Mouse (Mus musculus): ENCODE data around the gene Zfp961.
"Not testable (repeated sequence)": the region's sequence is repeated elsewhere in the genome, so short reads cannot be mapped to it uniquely, and the experiment has no call there.

Zfp961 gene

DNA sequence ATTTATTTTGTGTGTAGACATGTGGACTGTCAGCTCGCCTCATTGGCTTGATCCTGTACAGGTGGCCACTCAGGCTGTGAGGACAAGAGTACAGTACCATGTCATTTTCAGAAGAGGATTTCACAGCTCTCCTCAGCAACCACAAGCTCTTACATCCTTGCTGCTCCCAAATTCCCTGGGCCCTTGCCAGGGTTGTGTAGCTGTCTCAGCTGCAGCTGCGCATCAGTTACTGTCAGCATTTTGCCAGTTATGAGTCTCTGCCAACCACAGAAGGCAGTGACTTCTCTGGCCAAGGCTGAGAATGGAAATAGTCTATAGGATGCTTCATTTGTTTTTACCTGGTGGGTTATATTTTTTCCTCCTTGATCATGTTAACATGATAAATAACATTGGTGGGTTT is 67.3 kb downstream of the Zfp961 start:
- DNase-seq (ENCODE audit: low spot score), result no peak

DNA sequence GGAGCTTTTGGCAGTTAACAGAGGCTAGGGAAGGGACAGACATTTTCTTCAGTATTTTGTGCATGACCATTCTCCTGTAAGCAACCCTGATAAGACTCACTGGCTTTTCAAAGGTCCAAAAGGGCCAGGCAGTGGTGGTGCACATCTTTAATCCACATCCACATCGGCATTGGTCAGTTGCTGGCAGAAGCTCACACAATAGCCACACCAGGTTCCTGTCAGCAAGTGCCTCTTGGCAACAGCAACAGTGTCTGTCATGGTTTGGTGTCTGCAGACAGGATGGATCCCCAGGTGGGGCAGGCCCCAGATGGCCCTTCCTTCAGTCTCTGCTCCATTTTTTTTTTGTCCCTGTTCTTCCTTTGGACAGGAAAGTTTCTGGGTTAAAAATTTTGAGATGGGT is 68.2 kb downstream of the Zfp961 start:
- not testable (repeated sequence) for DNase-seq (ENCODE audit: low spot score)

- no peak for DNase-seq (ENCODE audit: low spot score)
Observed at GRCm38 (mm10) chr8:72019816-72020215, 69.0 kb downstream of the Zfp961 start.

- DNase-seq (ENCODE audit: low spot score), result not testable (repeated sequence)
Observed at GRCm38 (mm10) chr8:72024886-72025285, 74.0 kb downstream of the Zfp961 start.

GRCm38 (mm10) chr8:72032926-72033325 is 82.1 kb downstream of the Zfp961 start:
- DNase-seq (ENCODE audit: low spot score), result not testable (repeated sequence)

DNA sequence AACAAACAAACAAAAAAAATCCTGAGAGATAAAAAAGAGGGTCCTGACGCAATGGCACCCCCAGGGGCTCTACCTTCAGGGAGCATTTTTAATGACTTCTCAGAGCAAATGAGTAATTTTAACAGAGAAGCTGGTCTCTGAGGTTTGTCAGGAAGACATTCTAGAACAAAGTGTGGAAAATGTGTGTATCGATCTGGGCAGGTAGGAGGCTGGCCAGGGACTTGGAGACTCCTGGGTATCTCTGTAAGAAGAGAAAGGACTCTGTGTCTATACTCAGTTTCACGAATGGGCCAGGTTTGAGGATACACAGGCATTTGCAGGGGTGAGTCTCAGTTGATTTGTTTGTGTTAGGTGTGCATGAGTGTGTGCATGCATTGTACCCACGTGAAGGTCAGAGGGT is 90.1 kb downstream of the Zfp961 start, which contains the start of gene Olfr372:
Olfr372 (plus strand) TSS at position 301 of the 400 bp plus-strand sequence.
- DNase-seq (ENCODE audit: low spot score), result not testable (repeated sequence)

DNA sequence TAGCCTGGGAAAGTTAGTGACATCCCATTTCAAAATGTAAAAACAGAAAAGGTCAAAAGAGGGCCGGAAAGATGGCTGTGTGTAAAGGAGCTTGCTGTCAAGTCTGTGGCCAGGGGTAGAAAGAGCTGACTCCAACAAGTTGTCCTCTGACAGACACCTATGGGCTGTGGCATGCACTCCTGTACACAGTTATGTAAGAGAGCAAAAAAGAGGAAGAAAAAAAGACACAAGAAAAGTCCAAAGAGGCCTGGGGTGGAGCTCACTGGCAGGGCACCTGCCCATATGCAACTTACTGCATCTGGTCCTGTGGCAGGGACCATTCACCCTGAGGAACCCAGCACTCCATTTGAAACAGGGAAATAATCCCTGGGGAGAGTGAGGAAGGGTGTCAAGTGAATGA is 91.7 kb downstream of the Zfp961 start:
- no peak for DNase-seq (ENCODE audit: low spot score)
